Mouse (Mus musculus) forebrain, embryonic 14.5 days (tissue): ENCODE measurements at regions not wholly inside any gene's neighbourhood (a gene's known extent, or its start where the extent isn't known, plus 50 kb on each side); places are given as distances from the start of the nearest gene placed in this dataset.

Experiments used
- ATAC-seq: fragments of 200-750 bp; cut with Nextera tagmentation; 2 replicates; pipeline ENCODE4 v1.8.0; 2017; ENCODE audit warnings: mild to moderate bottlenecking, moderate library complexity
- DNase-seq: peaks from one replicate; pipeline ENCODE4 v3.0.0-alpha.2; 2015; ENCODE audit warnings: low spot score
- H3K27ac ChIP-seq: fragments of 300-500 bp; sonication (generic); 2 replicates; pipeline ENCODE4 v1.5.1; 2014; ENCODE audit warnings: low read depth, mild to moderate bottlenecking, control low read depth, low read length, moderate library complexity
- H3K27me3 ChIP-seq: fragments of 300-500 bp; sonication (generic); replicated peaks from 2 replicates; pipeline ENCODE4 v1.6.1; 2014; ENCODE audit warnings: low read length, control low read depth, mixed read lengths; ENCODE audit not compliant: control insufficient read depth, insufficient read depth
- H3K36me3 ChIP-seq: fragments of 300-500 bp; sonication (generic); 2 replicates; pipeline ENCODE4 v1.6.1; 2014; ENCODE audit warnings: low read length, control low read depth; ENCODE audit not compliant: control insufficient read depth, insufficient read depth
- H3K4me1 ChIP-seq: fragments of 300-500 bp; sonication (generic); 2 replicates; pipeline ENCODE4 v1.6.1; 2014; ENCODE audit warnings: antibody characterized with exemption, low read length, control low read depth; ENCODE audit not compliant: control insufficient read depth, insufficient read depth
- H3K4me2 ChIP-seq: fragments of 300-500 bp; sonication (generic); 2 replicates; pipeline ENCODE4 v1.6.1; 2014; ENCODE audit warnings: mild to moderate bottlenecking, control low read depth, low read length
- H3K4me3 ChIP-seq: fragments of 300-500 bp; sonication (generic); 2 replicates; pipeline ENCODE4 v1.5.1; 2014; ENCODE audit warnings: low read depth, low read length, control low read depth
- H3K9ac ChIP-seq: fragments of 300-500 bp; sonication (generic); 2 replicates; pipeline ENCODE4 v1.6.1; 2014; ENCODE audit warnings: mild to moderate bottlenecking, low read length, control low read depth, moderate library complexity
- H3K9me3 ChIP-seq: fragments of 300-500 bp; sonication (generic); replicated peaks from 2 replicates; pipeline ENCODE4 v1.6.1; 2016; ENCODE audit warnings: low read length, control low read depth, mixed read lengths; ENCODE audit not compliant: control insufficient read depth
- WGBS: fragments of 180-500 bp; shearing (Covaris S2); extraction: QIAGEN DNeasy Blood & Tissue Kit; methylation state at CpG from one replicate; pipeline ENCODE4 v1.1.7; 2014; 5-methylcytosine and 5-hydroxymethylcytosine counted together

- DNase-seq: no peak
- Histone ChIP-seq H3K27me3 (no peaks in the 10 kb centered on the region), H3K27ac (no peak overlapping the region), H3K9ac (no peak overlapping the region), H3K4me3 (no peak overlapping the region), H3K4me2 (no peak overlapping the region), H3K36me3 (no peaks in the 10 kb centered on the region), H3K4me1 (no peaks in the 10 kb centered on the region), H3K9me3 (peaks cover 11% of the 10 kb centered on the region; the same call in 1 of the 2 replicates)
- WGBS: 87% methylated on average over 10 of the region's 10 CpGs
- no peak for ATAC-seq
These were observed 132.7 kb upstream of the Ctnnb1 start for GRCm38 (mm10) chr9:120796111-120796880.

DNA sequence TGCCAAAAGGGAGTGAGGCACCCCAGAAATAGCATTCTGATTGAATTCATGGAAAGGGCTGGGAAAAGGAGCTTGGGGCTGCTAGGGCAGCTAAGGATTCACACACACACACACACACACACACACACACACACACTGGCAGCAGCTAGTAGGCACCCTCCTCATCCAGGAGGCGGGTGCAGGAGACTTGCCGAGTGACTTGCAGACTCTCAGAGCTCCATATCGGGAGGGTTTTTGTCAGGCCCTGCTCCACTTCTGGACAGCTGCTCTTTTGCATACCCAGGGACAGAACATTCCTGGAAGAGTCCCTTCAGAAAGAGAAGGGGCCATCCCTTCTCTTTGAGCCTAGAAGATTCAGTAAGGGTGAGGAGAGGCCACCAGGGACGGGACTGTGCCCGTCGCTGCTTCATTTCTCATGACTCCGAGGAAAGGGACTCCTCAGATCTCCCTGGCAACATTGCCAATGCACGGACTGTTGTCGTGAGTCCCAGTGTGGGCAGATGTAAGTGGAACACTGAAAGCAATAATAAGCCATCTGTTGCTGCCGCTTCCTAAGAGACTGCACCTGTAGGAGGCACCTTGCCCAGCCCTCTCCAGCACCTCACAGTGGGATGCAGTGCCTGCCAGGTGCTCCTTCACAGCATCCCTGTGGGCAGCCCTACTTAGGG, 130.9 kb upstream of the Ctnnb1 start:
- DNase-seq (peak; percentile 21), ATAC-seq (0 out of 2 replicates have a peak, but pooled peaks have one; percentile 29)
- Histone ChIP-seq H3K4me3 (no peak overlapping the region), H3K4me2 (no peak overlapping the region), H3K27ac (no peak overlapping the region), H3K4me1 (no peaks in the 10 kb centered on the region), H3K9me3 (no peaks in the 10 kb centered on the region), H3K9ac (no peak overlapping the region), H3K27me3 (no peaks in the 10 kb centered on the region), H3K36me3 (no peaks in the 10 kb centered on the region)
- WGBS: 58% methylated on average over 10 of the region's 10 CpGs

DNA sequence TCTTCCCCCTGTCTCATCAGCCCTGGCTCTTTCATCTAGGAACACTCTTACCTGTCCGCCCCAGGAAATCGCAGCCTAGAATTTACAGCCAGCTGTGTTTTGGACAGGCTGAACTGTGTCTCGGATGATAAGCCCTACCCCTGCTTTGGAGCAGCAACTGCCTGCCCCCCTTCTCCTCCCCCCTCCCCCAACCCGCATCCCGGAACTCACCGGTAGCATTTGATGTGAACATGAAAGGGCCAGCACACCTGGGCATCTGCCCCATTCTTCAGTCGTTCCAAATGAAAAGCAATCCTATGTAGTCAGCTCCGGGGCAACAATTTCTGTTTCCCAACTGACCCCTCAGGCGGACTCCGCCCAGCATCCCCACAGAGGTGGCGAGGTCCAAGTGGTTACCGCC, 130.1 kb upstream of the Ctnnb1 start:
- Histone ChIP-seq H3K9me3 (no peaks in the 10 kb centered on the region), H3K4me1 (no peaks in the 10 kb centered on the region), H3K36me3 (no peaks in the 10 kb centered on the region), H3K4me2 (no peak overlapping the region), H3K4me3 (no peak overlapping the region), H3K9ac (no peak overlapping the region), H3K27ac (no peak overlapping the region), H3K27me3 (no peaks in the 10 kb centered on the region)
- WGBS: 44% methylated on average over 12 of the region's 12 CpGs
- no peak for DNase-seq
- no peak for ATAC-seq

DNA sequence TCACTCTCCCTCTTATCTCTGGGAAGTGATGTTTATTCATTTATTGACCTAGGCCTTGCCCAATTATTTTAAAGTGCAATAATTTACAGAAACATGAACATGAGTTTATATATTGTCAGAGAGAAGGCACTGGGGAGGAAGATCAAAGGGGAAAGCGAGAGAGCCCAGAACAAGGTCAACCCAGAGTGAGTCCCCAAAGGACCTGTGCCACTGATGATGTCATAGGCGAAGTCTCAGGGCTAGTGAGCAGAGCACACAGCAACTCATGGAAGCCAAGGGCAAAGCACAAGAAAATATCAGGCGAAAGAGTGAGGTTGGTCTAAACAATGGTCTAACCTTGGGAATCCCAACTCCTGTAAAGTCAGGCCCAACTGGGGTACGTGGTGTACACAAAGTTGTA, 126.4 kb upstream of the Ctnnb1 start:
- no peak overlapping the region for H3K4me3 ChIP-seq
- H3K4me2 ChIP-seq: no peak overlapping the region
- no peak overlapping the region for H3K9ac ChIP-seq
- 0 out of 2 replicates have a peak, but pooled peaks cover 3% of the 10 kb centered on the region for H3K4me1 ChIP-seq
- ATAC-seq (no peak), DNase-seq (no peak)
- H3K27ac ChIP-seq: no peak overlapping the region
- H3K27me3 ChIP-seq: no peaks in the 10 kb centered on the region
- no peaks in the 10 kb centered on the region for H3K9me3 ChIP-seq
- no peaks in the 10 kb centered on the region for H3K36me3 ChIP-seq
- 91% methylated on average over 4 of the region's 4 CpGs for WGBS

GRCm38 (mm10) chr9:120804760-120805294, 124.2 kb upstream of the Ctnnb1 start:
- no peaks in the 10 kb centered on the region for H3K36me3 ChIP-seq
- no peak overlapping the region for H3K27ac ChIP-seq
- no peaks in the 10 kb centered on the region for H3K27me3 ChIP-seq
- H3K4me1 ChIP-seq: 0 out of 2 replicates have a peak, but pooled peaks cover 3% of the 10 kb centered on the region
- H3K9me3 ChIP-seq: no peaks in the 10 kb centered on the region
- WGBS: 79% methylated on average over 10 of the region's 10 CpGs
- H3K9ac ChIP-seq: no peak overlapping the region
- H3K4me3 ChIP-seq: no peak overlapping the region
- ATAC-seq (no peak), DNase-seq (no peak)
- no peak overlapping the region for H3K4me2 ChIP-seq

DNA sequence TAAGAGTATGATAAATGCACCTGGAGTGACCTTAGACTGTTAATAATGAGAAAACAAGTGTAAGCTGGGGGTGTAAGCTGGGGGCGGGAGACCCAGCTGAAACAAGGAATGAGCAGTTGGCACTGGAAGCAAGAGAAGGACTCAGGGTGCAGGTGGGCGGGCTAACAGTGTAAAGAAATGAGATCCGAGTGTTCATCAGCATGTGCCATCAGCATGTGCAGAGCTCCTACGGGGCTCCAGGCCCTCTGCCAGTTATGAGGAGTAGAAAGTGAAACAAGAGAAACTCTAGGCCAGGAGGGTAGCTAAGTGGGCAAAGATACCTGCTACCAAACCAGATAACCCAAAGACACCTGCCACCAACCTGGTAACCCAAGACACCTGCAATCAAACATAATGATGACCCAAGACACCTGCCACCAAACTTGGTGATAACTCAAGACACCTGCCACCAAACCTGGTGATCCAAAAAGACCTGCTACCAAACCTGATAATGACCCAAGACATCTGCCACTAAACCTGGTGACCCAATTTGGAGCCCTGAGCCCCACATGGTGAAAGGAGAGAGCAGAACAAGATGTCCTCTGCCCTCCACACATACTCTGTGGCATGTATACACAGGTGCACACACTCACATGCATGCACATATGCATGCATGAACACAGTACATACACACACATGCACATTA, 120.1 kb upstream of the Ctnnb1 start:
- Histone ChIP-seq H3K9ac (no peak overlapping the region), H3K4me1 (0 out of 2 replicates have a peak, but pooled peaks cover 3% of the 10 kb centered on the region), H3K36me3 (no peaks in the 10 kb centered on the region), H3K27ac (no peak overlapping the region), H3K4me3 (no peak overlapping the region), H3K27me3 (no peaks in the 10 kb centered on the region), H3K9me3 (no peaks in the 10 kb centered on the region), H3K4me2 (no peak overlapping the region)
- no peak for ATAC-seq
- WGBS: 64% methylated on average over 4 of the region's 4 CpGs
- DNase-seq: no peak

DNA sequence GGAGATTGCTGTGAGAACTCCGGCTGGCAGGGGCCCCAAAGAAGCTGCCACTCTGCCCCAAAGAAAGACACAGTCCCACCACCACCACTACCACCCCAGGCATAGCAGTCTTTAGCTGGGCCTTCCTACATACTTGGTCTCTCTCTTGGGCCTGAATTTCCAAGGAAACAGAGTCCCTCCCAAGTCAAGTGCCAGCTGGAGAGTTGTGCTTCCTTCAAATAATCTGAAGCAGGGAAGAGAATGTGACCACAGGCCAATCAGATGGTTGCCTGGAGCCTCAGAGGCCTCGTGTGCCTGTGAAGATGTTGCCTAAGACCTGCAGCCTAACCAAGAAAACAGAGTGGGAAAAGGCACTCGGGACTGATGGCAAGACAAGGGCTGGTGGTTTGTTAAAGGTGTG, 117.5 kb upstream of the Ctnnb1 start:
- ATAC-seq (no peak), DNase-seq (no peak)
- Histone ChIP-seq H3K36me3 (no peaks in the 10 kb centered on the region), H3K9ac (no peak overlapping the region), H3K4me3 (no peak overlapping the region), H3K4me1 (no peaks in the 10 kb centered on the region), H3K9me3 (no peaks in the 10 kb centered on the region), H3K4me2 (no peak overlapping the region), H3K27ac (no peak overlapping the region), H3K27me3 (no peaks in the 10 kb centered on the region)
- WGBS: 81% methylated on average over 3 of the region's 3 CpGs

DNA sequence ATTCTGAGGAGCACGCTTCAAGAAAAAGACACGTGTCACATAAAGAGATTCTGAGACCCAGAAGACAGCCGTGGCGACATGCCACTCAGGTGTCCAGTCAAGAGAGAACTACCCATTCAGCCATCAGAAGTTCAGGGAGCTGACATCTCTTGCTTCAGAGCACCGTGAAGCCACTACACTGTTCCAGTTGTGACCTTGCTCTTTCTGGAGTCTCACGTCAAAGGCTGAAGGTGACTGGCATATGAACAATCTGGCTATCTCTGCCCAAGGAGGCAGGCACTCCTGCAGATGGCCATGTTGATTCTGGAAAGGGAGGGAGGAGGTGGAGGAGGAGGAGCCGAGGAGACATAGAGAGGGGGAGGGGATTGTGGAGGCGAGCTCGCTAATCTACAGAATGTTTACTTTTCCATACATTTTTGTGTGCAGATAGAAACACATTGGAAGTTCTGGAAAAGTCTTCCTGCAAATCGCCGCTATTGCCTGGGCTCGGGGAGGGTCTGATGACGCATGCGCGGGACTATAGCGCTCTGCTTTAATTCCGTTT, 116.3 kb upstream of the Ctnnb1 start:
- Histone ChIP-seq H3K9me3 (no peaks in the 10 kb centered on the region), H3K4me1 (no peaks in the 10 kb centered on the region), H3K4me3 (no peak overlapping the region), H3K9ac (no peak overlapping the region), H3K36me3 (no peaks in the 10 kb centered on the region), H3K4me2 (no peak overlapping the region), H3K27ac (no peak overlapping the region), H3K27me3 (no peaks in the 10 kb centered on the region)
- no peak for ATAC-seq
- no peak for DNase-seq
- WGBS: 79% methylated on average over 17 of the region's 17 CpGs
